Mouse (Mus musculus): ENCODE data around the gene Pcnp.

DNA sequence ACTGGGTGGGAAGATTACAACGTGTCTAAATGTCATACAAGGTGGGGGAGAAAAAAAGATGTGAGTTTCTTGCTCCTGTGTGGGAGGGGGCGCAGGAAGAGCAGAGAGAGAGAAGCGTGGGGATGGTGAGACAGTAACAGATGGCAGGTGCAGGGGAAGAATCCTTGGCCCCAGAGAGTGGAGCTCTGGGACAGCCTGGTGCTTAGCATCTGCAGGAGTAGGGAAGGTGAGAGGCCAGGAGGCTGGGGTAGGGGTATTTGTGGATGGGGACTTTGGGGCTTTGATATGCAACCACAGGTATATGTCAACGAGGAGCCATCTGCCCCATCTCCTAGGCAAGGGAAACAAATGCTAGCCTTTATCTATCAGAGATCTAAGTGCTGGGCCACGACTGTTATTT lies 45.0 kb upstream of the Pcnp start:
- TF ChIP-seq POLR2A (IDR thresholded peaks at IDR 0.05; ENCODE audit: insufficient read depth, low read depth, low read length) (no peak), CTCF (IDR thresholded peaks at IDR 0.05; ENCODE audit: insufficient read depth, low read depth, low read length) (no peak)

All from olfactory bulb, adult 2 months (tissue).